Mouse (Mus musculus) limb, embryonic 13.5 days (tissue): Measurements from ENCODE around the gene Mrpl44. TPM values are rescaled to one million over a fixed set of nuclear protein-coding genes. Genes with fewer than 3 reads are reported as not detected.

Experiments
- ATAC-seq: fragments of 200-750 bp; cut with Nextera tagmentation; 2 replicates; pipeline ENCODE4 v1.8.0; 2017; ENCODE audit warnings: low read depth, moderate number of reproducible peaks, moderate TSS enrichment; ENCODE audit not compliant: low FRiP score
- H3K27ac ChIP-seq: fragments of 300-500 bp; sonication (generic); 2 replicates; pipeline ENCODE4 v1.5.1; 2015; ENCODE audit warnings: inconsistent platforms, mild to moderate bottlenecking, moderate library complexity
- H3K27me3 ChIP-seq: fragments of 300-500 bp; sonication (generic); 2 replicates; pipeline ENCODE4 v1.6.1; 2015; ENCODE audit warnings: mild to moderate bottlenecking, inconsistent platforms
- H3K36me3 ChIP-seq: fragments of 300-500 bp; sonication (generic); 2 replicates; pipeline ENCODE4 v1.6.1; 2015; ENCODE audit warnings: inconsistent platforms, mild to moderate bottlenecking, moderate library complexity
- H3K4me1 ChIP-seq: fragments of 300-500 bp; sonication (generic); 2 replicates; pipeline ENCODE4 v1.6.1; 2015; ENCODE audit warnings: inconsistent platforms
- H3K4me2 ChIP-seq: fragments of 300-500 bp; sonication (generic); replicated peaks from 2 replicates; pipeline ENCODE4 v1.6.1; 2015; ENCODE audit warnings: inconsistent platforms, mild to moderate bottlenecking, moderate library complexity
- H3K4me3 ChIP-seq: fragments of 300-500 bp; sonication (generic); 2 replicates; pipeline ENCODE4 v1.5.1; 2015; ENCODE audit warnings: moderate library complexity, mild to moderate bottlenecking, inconsistent platforms
- H3K9ac ChIP-seq: fragments of 300-500 bp; sonication (generic); 2 replicates; pipeline ENCODE4 v1.6.1; 2015; ENCODE audit warnings: mild to moderate bottlenecking, inconsistent platforms
- H3K9me3 ChIP-seq: fragments of 300-500 bp; sonication (generic); 2 replicates; pipeline ENCODE4 v1.6.1; 2016; ENCODE audit warnings: inconsistent platforms
- WGBS: fragments of 180-500 bp; shearing (Covaris S2); methylation state at CpG from one replicate; pipeline ENCODE4 v1.1.7; 2015; 5-methylcytosine and 5-hydroxymethylcytosine counted together
- polyA plus RNA-seq: library from polyadenylated mRNA; unstranded; fragments of >200 nt; fragmentation: Nextera tagmentation; extraction: Ambion mirVana; gene quantifications from 2 replicates; pipeline ENCODE4 v1.2.1, GENCODE M21; 2015

Mrpl44 gene
- polyA plus RNA-seq, result 42.1 and 45.0 TPM in 2 replicates

DNA sequence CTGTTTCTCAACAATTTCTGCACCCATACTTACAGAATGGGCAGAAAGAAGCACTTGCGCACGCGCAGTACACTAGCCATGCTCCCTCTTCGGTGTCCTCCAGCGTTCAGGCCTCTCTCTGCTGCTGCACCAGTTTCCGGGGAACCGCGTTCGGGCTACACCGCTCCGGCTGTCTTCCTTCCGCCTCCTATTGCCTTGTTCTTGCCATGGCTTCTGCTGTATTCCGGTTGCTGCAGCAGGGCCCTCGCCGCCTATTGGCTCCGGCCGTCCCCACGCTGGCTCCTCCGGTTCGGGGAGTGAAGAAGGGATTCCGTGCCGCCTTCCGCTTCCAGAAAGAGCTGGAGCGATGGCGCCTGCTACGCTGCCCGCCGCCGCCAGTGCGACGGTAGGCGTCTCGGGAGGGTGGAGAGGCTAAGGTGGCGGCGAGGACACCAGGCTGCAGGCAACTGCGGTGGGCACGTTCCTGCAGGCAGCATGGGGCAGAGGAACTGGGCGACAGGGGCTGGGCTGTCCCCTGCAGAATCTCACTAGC, at the start of gene Mrpl44, which contains the start of gene Wdfy1:
Gene Mrpl44, plus strand, starts transcription at position 92 of the 532 bp plus-strand sequence.
Gene Wdfy1, minus strand, starts transcription at position 217 of the 532 bp plus-strand sequence.
- Histone ChIP-seq H3K27ac (peak within 1 kb of the TSS; percentile 80), H3K4me2 (peak within 1 kb of the TSS; percentile 63), H3K36me3 (peaks cover 31% of the 10 kb centered on the region), H3K4me1 (peaks cover 10% of the 10 kb centered on the region; the same call in 1 of the 2 replicates), H3K9ac (peak within 1 kb of the TSS; percentile 88), H3K27me3 (no peaks in the 10 kb centered on the region), H3K4me3 (peak within 1 kb of the TSS; percentile 74), H3K9me3 (no peaks in the 10 kb centered on the region)
- ATAC-seq, result peak; percentile 98
- WGBS, result under 1% methylated on average over 38 of the region's 38 CpGs

GRCm38 (mm10) chr1:79734794-79735193, 41.0 kb upstream of the Mrpl44 start:
- no peak for ATAC-seq
- H3K27me3 ChIP-seq, result no peaks in the 10 kb centered on the region
- H3K4me1 ChIP-seq, result peaks cover 7% of the 10 kb centered on the region
- no peaks in the 10 kb centered on the region for H3K9me3 ChIP-seq
- H3K36me3 ChIP-seq, result peaks cover 8% of the 10 kb centered on the region
- H3K4me2 ChIP-seq, result no peak overlapping the region
- no peak overlapping the region for H3K4me3 ChIP-seq
- no peak overlapping the region for H3K9ac ChIP-seq
- WGBS, result 87% methylated on average over 5 of the region's 5 CpGs
- H3K27ac ChIP-seq, result no peak overlapping the region

DNA sequence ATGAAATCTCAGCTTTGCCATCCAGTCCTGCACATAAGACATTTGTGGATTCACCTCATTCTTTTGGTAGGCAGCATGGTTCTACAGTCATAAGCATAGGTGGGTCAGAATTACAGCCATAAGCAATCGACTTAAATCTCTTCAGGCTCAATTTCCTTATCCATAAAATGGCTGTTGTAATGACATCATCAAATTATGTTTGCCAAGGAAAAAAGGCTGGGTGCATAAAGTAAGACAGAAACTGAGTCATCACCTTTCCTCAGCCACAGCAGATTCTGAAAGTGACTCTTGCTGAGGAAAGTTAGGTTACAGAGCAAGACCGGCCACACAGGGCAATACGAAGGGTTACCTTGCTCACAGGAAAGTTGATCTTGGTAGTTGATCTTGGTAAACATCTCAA, 39.4 kb upstream of the Mrpl44 start:
- no peaks in the 10 kb centered on the region for H3K27me3 ChIP-seq
- no peak overlapping the region for H3K9ac ChIP-seq
- H3K4me1 ChIP-seq, result no peaks in the 10 kb centered on the region

GRCm38 (mm10) chr1:79739726-79740125, 36.1 kb upstream of the Mrpl44 start:
- Histone ChIP-seq H3K4me3 (no peak overlapping the region), H3K9me3 (no peaks in the 10 kb centered on the region), H3K27me3 (no peaks in the 10 kb centered on the region), H3K9ac (no peak overlapping the region), H3K4me1 (no peaks in the 10 kb centered on the region), H3K4me2 (no peak overlapping the region), H3K27ac (no peak overlapping the region), H3K36me3 (peaks cover 8% of the 10 kb centered on the region)
- WGBS, result 93% methylated on average over 2 of the region's 2 CpGs
- no peak for ATAC-seq

More for the DNA sequence above, 39.4 kb upstream of the Mrpl44 start:
- Histone ChIP-seq H3K4me2 (no peak overlapping the region), H3K27ac (no peak overlapping the region), H3K4me3 (no peak overlapping the region), H3K9me3 (no peaks in the 10 kb centered on the region), H3K36me3 (peaks cover 8% of the 10 kb centered on the region)
- ATAC-seq, result no peak
- 89% methylated on average over 3 of the region's 3 CpGs for WGBS

DNA sequence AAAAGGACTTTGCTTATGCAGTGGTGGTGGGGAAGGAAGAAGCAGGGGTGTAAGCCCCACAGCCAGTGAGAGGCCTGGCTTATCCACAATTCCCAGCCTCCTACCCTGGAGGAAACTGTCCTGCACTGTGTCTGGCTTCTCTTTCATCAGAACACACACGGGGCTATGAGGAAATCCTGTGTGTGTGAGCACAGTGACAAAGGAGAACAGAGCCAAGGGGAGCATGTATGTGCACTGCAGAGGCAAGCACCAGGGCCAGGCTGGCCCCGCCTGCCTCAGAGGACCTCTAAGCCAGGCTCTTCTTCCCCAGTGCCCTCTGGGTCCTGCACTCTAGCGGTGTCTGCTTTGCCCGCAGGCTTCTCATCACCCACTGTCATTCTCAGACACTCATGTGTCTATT, 34.8 kb upstream of the Mrpl44 start:
- Histone ChIP-seq H3K4me1 (no peaks in the 10 kb centered on the region), H3K27me3 (no peaks in the 10 kb centered on the region), H3K9me3 (no peaks in the 10 kb centered on the region), H3K36me3 (peaks cover 8% of the 10 kb centered on the region), H3K4me2 (no peak overlapping the region), H3K4me3 (no peak overlapping the region), H3K27ac (no peak overlapping the region), H3K9ac (no peak overlapping the region)
- WGBS, result 88% methylated on average over 4 of the region's 4 CpGs
- no peak for ATAC-seq

- WGBS, result 88% methylated on average over 7 of the region's 7 CpGs
- ATAC-seq, result no peak
- Histone ChIP-seq H3K36me3 (peaks cover 4% of the 10 kb centered on the region), H3K27me3 (no peaks in the 10 kb centered on the region), H3K4me3 (no peak overlapping the region), H3K4me1 (no peaks in the 10 kb centered on the region), H3K27ac (no peak overlapping the region), H3K4me2 (no peak overlapping the region), H3K9me3 (no peaks in the 10 kb centered on the region), H3K9ac (no peak overlapping the region)
These were observed 32.9 kb upstream of the Mrpl44 start for GRCm38 (mm10) chr1:79742949-79743348.

DNA sequence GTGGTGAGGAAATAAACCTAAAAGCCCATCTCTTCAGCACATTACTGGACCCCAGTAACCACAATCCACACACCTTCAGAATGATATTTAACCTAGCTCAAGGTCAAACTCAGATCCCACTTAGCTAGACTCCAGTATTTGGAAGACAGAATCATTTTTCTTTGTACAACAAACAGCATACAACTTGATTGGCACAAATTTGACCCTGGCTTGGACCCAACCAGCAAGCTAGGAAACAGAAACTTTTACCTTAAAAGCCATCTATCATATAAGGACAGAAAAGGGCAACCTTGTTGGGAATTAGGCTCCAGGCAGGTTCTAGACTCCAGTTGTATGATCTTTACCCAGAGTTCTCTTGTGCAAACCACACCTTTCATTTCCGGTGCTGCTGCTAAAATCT, 32.4 kb upstream of the Mrpl44 start:
- no peak overlapping the region for H3K4me2 ChIP-seq
- no peak overlapping the region for H3K4me3 ChIP-seq
- no peaks in the 10 kb centered on the region for H3K36me3 ChIP-seq
- H3K9ac ChIP-seq, result no peak overlapping the region
- H3K4me1 ChIP-seq, result no peaks in the 10 kb centered on the region
- H3K27me3 ChIP-seq, result no peaks in the 10 kb centered on the region
- no peaks in the 10 kb centered on the region for H3K9me3 ChIP-seq
- H3K27ac ChIP-seq, result no peak overlapping the region
- no peak for ATAC-seq
- WGBS, result 82% methylated on average over 1 of the region's 1 CpGs

DNA sequence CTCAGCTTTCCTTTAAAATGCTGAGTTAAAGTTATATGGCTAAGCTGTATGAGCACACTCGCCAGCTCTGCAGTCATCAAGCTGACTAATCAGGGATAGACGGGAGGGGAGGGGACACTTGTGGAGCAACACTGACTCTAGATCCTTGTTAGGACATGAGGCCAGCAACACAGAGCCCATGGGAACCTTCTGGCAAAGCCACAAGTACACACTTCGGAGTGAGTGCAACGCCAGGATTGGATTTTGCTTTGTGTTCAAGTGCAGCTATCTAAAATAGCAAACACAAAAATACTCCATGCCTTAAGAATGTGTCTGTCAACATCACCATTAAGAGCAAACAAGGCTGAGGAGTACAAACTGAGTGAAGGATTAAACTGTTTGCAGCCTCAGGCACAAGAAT, 29.8 kb upstream of the Mrpl44 start:
- Histone ChIP-seq H3K4me3 (no peak overlapping the region), H3K36me3 (no peaks in the 10 kb centered on the region), H3K9me3 (peaks cover 4% of the 10 kb centered on the region; the same call in 1 of the 2 replicates), H3K4me2 (no peak overlapping the region), H3K27me3 (no peaks in the 10 kb centered on the region), H3K27ac (no peak overlapping the region), H3K4me1 (no peaks in the 10 kb centered on the region), H3K9ac (no peak overlapping the region)
- ATAC-seq, result no peak
- WGBS, result 79% methylated on average over 4 of the region's 4 CpGs

DNA sequence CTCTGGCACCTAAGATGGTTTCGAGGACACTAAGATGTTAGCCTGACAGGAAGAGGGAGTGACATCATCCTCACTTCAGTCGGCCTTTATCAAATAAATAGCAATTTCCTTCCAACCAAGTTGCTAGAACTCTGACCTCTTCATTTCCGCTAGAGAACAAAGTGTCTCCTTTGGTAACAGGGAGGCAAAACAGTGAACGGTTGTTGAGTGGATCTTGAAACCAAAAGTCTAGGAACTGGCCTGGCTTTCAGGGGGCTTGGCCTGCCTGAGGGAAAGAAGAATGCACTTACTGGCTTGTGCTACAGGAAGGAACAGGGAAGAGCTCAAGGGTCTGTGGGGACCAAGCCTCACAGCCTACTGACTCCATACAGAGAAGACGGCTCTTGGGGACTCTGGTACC, 24.6 kb upstream of the Mrpl44 start:
- H3K9me3 ChIP-seq, result peaks cover 4% of the 10 kb centered on the region; the same call in 1 of the 2 replicates

DNA sequence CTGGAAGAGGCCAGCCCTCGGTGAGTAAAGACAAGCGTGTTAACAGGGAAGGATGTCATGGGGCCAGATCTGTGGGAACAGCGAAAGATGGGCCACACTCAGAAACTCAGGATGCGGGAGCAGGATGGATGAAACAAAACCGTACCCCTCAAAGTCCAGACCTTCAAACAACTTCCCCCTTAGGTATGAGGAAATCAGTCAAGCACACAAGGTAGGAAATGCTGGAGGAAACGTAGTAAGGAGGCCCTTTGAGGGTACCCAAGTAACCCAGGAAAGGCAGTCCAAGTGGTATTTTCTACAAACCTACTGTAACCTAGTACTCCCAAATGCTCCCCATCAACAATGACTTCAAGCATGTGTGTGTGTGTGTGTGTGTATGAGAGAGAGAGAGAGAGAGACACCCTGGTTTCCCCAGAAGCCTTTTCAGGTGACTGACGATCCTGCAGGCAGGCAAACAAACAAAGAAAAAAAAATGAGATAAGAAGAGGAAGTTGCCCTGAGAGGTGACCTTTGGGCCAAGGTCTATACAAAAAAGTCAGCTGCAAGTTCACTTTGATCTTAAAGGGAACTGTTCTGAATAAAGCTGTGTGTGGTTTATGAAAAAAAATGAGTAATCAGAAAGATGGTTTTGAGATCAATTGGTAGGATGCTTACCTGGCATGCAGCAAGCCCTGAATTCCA, 23.7 kb upstream of the Mrpl44 start:
- Histone ChIP-seq H3K27me3 (no peaks in the 10 kb centered on the region), H3K4me3 (no peak overlapping the region), H3K4me2 (no peak overlapping the region), H3K36me3 (no peaks in the 10 kb centered on the region), H3K4me1 (peaks cover 4% of the 10 kb centered on the region), H3K9me3 (peaks cover 4% of the 10 kb centered on the region; the same call in 1 of the 2 replicates), H3K9ac (no peak overlapping the region), H3K27ac (no peak overlapping the region)
- WGBS, result 81% methylated on average over 7 of the region's 7 CpGs
- ATAC-seq, result no peak

More for the DNA sequence above, 24.6 kb upstream of the Mrpl44 start:
- H3K4me1 ChIP-seq, result no peaks in the 10 kb centered on the region
- H3K36me3 ChIP-seq, result no peaks in the 10 kb centered on the region
- 87% methylated on average over 5 of the region's 5 CpGs for WGBS
- H3K4me2 ChIP-seq, result no peak overlapping the region
- no peak for ATAC-seq
- no peaks in the 10 kb centered on the region for H3K27me3 ChIP-seq
- H3K27ac ChIP-seq, result no peak overlapping the region
- H3K4me3 ChIP-seq, result no peak overlapping the region
- H3K9ac ChIP-seq, result no peak overlapping the region

DNA sequence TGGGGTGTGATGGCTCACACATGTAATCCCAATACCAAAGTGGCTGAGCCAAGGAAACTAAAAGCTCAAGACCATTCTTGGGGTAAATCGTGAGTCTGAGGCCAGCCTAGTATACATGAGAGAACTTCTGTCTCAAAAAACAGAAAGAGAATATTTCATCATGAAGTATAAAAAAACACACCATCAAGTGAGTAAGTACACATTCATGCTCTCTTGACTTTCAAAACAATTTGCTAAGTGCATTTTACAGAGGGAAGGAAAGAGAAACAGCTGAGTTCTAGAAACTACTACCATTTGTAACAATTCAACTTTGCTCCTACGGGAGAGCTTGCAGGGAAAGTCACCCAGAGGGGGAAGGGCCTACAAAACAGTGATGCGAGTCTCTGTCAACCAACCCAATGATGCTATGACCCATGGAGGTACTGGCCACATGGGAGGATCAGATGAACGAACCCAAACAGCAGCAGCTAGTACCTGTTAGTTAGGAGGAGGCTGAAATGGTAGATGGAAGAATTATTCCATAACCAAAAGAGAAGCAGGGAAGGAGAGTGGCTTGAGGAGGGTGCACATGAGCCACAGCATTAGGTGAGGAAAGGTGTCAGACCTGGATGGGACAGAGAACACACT, 23.0 kb upstream of the Mrpl44 start:
- Histone ChIP-seq H3K9me3 (peaks cover 4% of the 10 kb centered on the region; the same call in 1 of the 2 replicates), H3K4me1 (peaks cover 6% of the 10 kb centered on the region), H3K27ac (no peak overlapping the region), H3K27me3 (no peaks in the 10 kb centered on the region), H3K4me2 (no peak overlapping the region), H3K36me3 (no peaks in the 10 kb centered on the region), H3K4me3 (no peak overlapping the region), H3K9ac (no peak overlapping the region)
- WGBS, result 86% methylated on average over 4 of the region's 4 CpGs
- no peak for ATAC-seq

DNA sequence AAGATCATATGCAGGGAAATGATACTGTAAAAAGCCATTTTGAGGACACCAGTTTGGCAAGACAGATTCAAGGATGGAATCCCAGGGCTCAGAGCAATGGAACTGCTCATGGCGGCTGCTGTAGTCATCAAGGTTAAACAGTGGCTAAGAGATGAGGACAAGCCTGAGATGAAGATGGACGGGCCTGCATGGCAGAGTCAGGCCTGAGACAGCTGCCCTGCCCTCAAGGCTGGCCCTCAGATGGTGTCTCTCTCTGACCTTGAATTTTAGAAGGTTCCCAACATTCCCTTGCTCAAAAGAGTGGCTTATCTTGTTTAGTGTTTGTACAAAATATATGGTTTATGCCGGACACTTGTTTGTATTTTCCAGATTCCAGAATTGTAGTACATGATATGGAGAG, 22.4 kb upstream of the Mrpl44 start:
- peaks cover 6% of the 10 kb centered on the region for H3K4me1 ChIP-seq
- H3K27me3 ChIP-seq, result no peaks in the 10 kb centered on the region
- no peak for ATAC-seq
- no peak overlapping the region for H3K4me2 ChIP-seq
- no peak overlapping the region for H3K27ac ChIP-seq
- no peaks in the 10 kb centered on the region for H3K36me3 ChIP-seq
- H3K4me3 ChIP-seq, result no peak overlapping the region
- no peak overlapping the region for H3K9ac ChIP-seq
- peaks cover 4% of the 10 kb centered on the region; the same call in 1 of the 2 replicates for H3K9me3 ChIP-seq
- 93% methylated on average over 3 of the region's 3 CpGs for WGBS
